Mouse (Mus musculus) telencephalon, adult 2 months (tissue): ENCODE data around the gene Acot1.

ENCODE experiments used
- DNase-seq: peaks from one replicate; pipeline ENCODE4 v3.0.0-alpha.2; 2011; ENCODE audit warnings: low read depth, low spot score

The Acot1 gene

GRCm38 (mm10) chr12:84063228-84063627 lies 53.9 kb downstream of the Acot1 start:
- no peak for DNase-seq

GRCm38 (mm10) chr12:84063833-84064232 lies 54.5 kb downstream of the Acot1 start:
- DNase-seq = no peak

GRCm38 (mm10) chr12:84064621-84065020 lies 55.3 kb downstream of the Acot1 start:
- DNase-seq = no peak

- DNase-seq = no peak
Observed at GRCm38 (mm10) chr12:84067752-84068151, 58.5 kb downstream of the Acot1 start.
